Mouse (Mus musculus) left cerebral cortex, postnatal 25 days (tissue): ENCODE data around the gene Olfr205. TPM values are rescaled to one million over a fixed set of nuclear protein-coding genes. Genes with fewer than 3 reads are reported as not detected.
"Not testable (repeated sequence)": the region's sequence is repeated elsewhere in the genome, so short reads cannot be mapped to it uniquely, and the experiment has no call there.

Experiments used
- DNase-seq, 2 experiments: peaks; one replicate each; pipeline ENCODE4 v3.0.0; 2022; ENCODE audit warnings: low spot score in 2 of 2, mixed read lengths in 1 of 2
- intact Hi-C: fragments of 180-260 bp; cut with DNase I; formaldehyde crosslinking; loops from one replicate; pipeline ENCODE4 v1.15.1; 2025
- total RNA-seq, 2 experiments: library from RNA; stranded (reverse); gene quantifications; 2 replicates each; pipeline ENCODE4 v1.2.3; 2021

Olfr205 gene
- not detected for total RNA-seq

- DNase-seq, result no peak
- intact Hi-C loops, result no loop called here
These were observed at the start of gene Olfr205 for GRCm38 (mm10) chr16:59331038-59331437. Olfr205 (minus strand) TSS chr16:59331138.

- intact Hi-C loops, result no loop called here
These were observed 33.0 kb upstream of the Olfr205 start, which contains the start of gene Olfr209 for GRCm38 (mm10) chr16:59363893-59364292. Olfr209 (minus strand) TSS chr16:59363993.

GRCm38 (mm10) chr16:59349146-59349545 is 18.2 kb upstream of the Olfr205 start, which contains the start of gene Olfr206:
Olfr206 (minus strand) TSS chr16:59349246.
- intact Hi-C loops, result no loop called here

More at GRCm38 (mm10) chr16:59363893-59364292, 33.0 kb upstream of the Olfr205 start, which contains the start of gene Olfr209:
- no peak for DNase-seq

GRCm38 (mm10) chr16:59323262-59323661 is 7.7 kb downstream of the Olfr205 start:
- DNase-seq, intact Hi-C loops: not testable (repeated sequence)

More at GRCm38 (mm10) chr16:59349146-59349545, 18.2 kb upstream of the Olfr205 start, which contains the start of gene Olfr206:
- no peak for DNase-seq

GRCm38 (mm10) chr16:59318148-59318547 is 12.8 kb downstream of the Olfr205 start, which contains the start of gene Olfr204:
Olfr204 (minus strand) TSS chr16:59318248.
- intact Hi-C loops, result no loop called here
- DNase-seq, result no peak

- DNase-seq, result no peak
- intact Hi-C loops, result no loop called here
These were observed 32.4 kb downstream of the Olfr205 start, which contains the start of gene Olfr203 for GRCm38 (mm10) chr16:59298581-59298980. Olfr203 (plus strand) TSS chr16:59298881.

GRCm38 (mm10) chr16:59287576-59287975 is 43.4 kb downstream of the Olfr205 start:
- DNase-seq, intact Hi-C loops: not testable (repeated sequence)

- intact Hi-C loops, result no loop called here
- no peak for DNase-seq
These were observed 44.2 kb downstream of the Olfr205 start, which contains the start of gene Olfr202 for GRCm38 (mm10) chr16:59286693-59287092. Olfr202 (minus strand) TSS chr16:59286793.

GRCm38 (mm10) chr16:59283476-59283875 is 47.5 kb downstream of the Olfr205 start:
- intact Hi-C loops, result no loop called here

GRCm38 (mm10) chr16:59280542-59280941 is 50.4 kb downstream of the Olfr205 start:
- intact Hi-C loops, result no loop called here
- DNase-seq, result no peak

More at GRCm38 (mm10) chr16:59283476-59283875, 47.5 kb downstream of the Olfr205 start:
- DNase-seq, result no peak

Other genes starting within 250 kb of the Olfr205 start
- gene Olfr191, start 241.3 kb downstream of the Olfr205 start, total RNA-seq, result not detected
- gene Olfr193, start 219.3 kb downstream of the Olfr205 start, total RNA-seq, result not detected
- gene Olfr194, start 210.1 kb downstream of the Olfr205 start, total RNA-seq, result not detected
- not detected for gene Olfr195, start 184.1 kb downstream of the Olfr205 start, total RNA-seq
- not detected for gene Olfr196, start 160.7 kb downstream of the Olfr205 start, total RNA-seq
- gene Olfr198, start 127.6 kb downstream of the Olfr205 start, total RNA-seq, result not detected
- gene Olfr199, start 111.4 kb downstream of the Olfr205 start, total RNA-seq, result not detected
- gene Olfr201, start 58.5 kb downstream of the Olfr205 start, total RNA-seq, result not detected
- gene Olfr202, start 44.3 kb downstream of the Olfr205 start, total RNA-seq, result not detected
- gene Olfr203, start 32.3 kb downstream of the Olfr205 start, total RNA-seq, result not detected
- gene Olfr204, start 12.9 kb downstream of the Olfr205 start, total RNA-seq, result not detected
- not detected for gene Olfr206, start 18.1 kb upstream of the Olfr205 start, total RNA-seq
- not detected for gene Olfr209, start 32.9 kb upstream of the Olfr205 start, total RNA-seq
- under 1 TPM; 0.07 to 0.09 TPM for gene Gabrr3, start 76.2 kb upstream of the Olfr205 start, total RNA-seq
- gene Riox2, start 140.6 kb upstream of the Olfr205 start, total RNA-seq, result 10 to 100 TPM; 12.7 to 13.2 TPM